Mouse (Mus musculus): ENCODE measurements around the gene Tas2r109.
"Not testable (repeated sequence)": the region's sequence is repeated elsewhere in the genome, so short reads cannot be mapped to it uniquely, and the experiment has no call there.

The Tas2r109 gene

GRCm38 (mm10) chr6:132980865-132981264, at the start of gene Tas2r109:
Gene Tas2r109 (minus strand): TSS chr6:132980965.
- DNase-seq = no peak

- no peak for DNase-seq
These were observed 22.9 kb downstream of the Tas2r109 start, which contains the start of gene Tas2r131 for GRCm38 (mm10) chr6:132957819-132958218. Gene Tas2r131 (minus strand): TSS chr6:132957919.

DNA sequence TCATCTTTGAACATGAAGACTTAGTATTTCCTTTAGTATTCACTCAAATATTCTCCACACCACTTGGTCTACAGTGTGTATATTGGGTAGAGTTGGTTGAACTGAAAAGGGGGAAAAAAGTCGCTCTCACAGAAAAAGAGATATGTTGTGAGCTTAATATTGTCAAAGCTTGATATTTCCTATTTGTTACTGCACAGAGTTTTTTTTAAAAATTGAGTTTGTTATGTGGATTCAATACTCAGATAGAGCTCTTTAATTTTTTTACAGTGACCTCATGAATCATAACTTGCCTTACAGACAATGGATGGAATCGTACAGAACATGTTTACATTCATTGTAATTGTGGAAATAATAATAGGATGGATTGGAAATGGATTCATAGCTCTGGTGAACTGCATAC, 30.0 kb downstream of the Tas2r109 start, which contains the start of gene Tas2r129:
Tas2r129 (plus strand) TSS at position 301 of the 400 bp plus-strand sequence.
- no peak for DNase-seq

- DNase-seq = not testable (repeated sequence)
These were observed 39.4 kb downstream of the Tas2r109 start for GRCm38 (mm10) chr6:132941376-132941775.
